Comparison of ENCODE assay signal across 8 mouse cellular contexts in genomic region chrX:51372477-51373239, GRCm38 (mm10).
DNase-seq lines count a peak whose midpoint lies in the region.

No protein-coding gene starts in this region.

- peak; percentile 32 for DNase-seq in adrenal gland, postnatal 10 days
- no peak for DNase-seq in adrenal gland, adult 2 months
- peak; percentile 8 for DNase-seq in kidney, postnatal 14 days
- no peak for DNase-seq in kidney, adult 11 months
- peak; percentile 1 for DNase-seq in R1 (ENCODE audit: low read depth, low spot score)
- peak; percentile 4 for DNase-seq in induced T-regulatory cell, adult 2 months (ENCODE audit: low read depth)
- DNase-seq in lung, postnatal 36 days = peak; percentile 38
- no peak for DNase-seq in MN1 (ENCODE audit: low spot score)

Comparison
In these comparisons a context has a peak if more than half of its experiments do, and no peak if none do; other contexts are left out.
1. DNase-seq: peak in adrenal gland, postnatal 10 days (single experiment), kidney, postnatal 14 days (single experiment), R1 (single experiment), induced T-regulatory cell, adult 2 months (single experiment) and lung, postnatal 36 days (single experiment); none in adrenal gland, adult 2 months (single experiment), kidney, adult 11 months (single experiment) and MN1 (single experiment).